Mouse (Mus musculus): ENCODE measurements around the gene Lrmda.

Lrmda gene

DNA sequence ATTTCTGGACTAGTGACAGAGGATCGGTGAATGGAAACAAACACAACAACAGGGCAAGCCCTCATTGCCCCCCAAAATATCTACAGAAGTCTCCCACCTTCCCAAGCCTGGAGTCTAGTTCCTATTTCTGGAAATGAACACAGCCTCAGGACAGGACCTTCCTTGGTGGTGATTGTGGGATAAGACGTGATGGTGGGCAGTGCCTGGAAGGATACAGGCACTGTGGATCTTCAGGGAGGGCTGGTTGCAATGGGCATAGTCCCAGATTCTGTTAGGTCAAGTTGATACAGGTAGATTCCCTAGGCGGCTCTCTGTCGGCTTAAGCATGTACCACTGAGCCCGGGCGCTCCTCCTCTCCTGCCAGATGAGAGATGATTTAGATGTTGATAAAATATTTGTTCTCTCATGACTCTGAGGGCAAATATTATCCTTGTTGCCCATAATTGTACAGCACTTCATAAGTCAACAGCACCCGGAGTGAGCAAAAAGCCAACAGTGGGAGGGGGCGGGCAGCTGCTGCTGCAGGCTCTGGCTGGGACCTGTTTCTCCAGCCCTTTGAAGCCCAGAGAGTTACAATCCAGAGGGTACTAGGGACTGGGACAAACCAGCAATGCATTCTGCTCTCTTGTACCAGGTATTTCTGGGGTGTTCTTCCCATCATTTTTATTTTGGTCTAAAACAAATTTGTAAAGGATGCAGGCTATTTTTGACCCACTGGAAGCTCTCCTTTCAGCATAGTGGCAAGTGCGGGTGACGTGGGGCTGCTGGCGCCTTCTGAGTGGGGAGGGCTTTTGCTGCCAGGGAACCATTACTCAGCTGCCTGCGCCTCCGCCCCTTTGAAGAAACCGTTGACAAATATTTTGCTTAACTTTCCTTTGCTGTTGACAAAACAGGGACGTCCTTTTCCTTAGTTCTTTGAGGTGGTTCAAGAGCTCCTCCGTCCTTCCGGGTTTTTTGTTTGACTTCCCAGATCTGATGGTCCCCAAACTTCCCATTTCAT lies 630.8 kb downstream of the Lrmda start:
- DNase-seq (ENCODE audit: low read depth, low spot score) = no peak

GRCm38 (mm10) chr14:22651131-22651952 lies 631.8 kb downstream of the Lrmda start:
- DNase-seq (ENCODE audit: low read depth, low spot score) = no peak

DNA sequence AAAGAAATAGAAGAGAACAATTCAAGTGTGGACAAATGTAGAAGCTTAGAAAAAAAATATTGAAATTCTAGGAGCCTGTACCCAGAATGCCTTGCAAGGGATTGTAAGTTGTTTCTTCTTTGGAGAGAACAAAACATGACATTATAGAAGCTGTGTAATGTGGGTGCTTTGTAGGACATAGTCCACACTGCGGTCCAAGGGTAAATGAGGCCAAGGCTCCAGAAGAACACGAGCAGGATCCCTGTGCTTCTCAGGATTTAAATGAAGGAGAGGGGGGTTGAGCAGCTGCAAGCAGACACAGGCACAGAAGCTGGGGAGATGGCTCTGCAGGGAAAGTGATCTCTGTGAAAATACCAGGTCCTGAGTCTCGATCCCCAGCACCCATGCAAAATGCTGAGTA lies 643.0 kb downstream of the Lrmda start:
- no peak for DNase-seq (ENCODE audit: low read depth, low spot score)

DNA sequence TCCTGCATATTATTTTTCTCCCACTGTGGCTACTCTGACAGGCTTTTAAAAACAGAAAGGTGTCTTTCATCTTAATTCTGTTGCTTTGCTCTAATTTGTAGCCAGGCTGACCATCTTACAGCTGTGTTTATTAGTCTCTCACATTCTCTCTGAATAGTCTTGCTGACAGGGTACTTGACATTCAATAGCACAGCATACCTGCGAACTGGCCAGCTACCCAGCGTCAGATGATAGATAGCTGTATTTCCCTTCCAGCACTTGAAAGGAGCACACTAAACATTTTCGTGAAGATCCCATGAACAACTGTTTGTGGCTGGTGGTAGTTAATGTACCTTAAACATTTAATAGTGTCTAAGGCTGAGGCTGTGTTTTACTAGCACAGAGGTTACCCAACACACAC lies 646.9 kb downstream of the Lrmda start:
- no peak for DNase-seq (ENCODE audit: low read depth, low spot score)

DNA sequence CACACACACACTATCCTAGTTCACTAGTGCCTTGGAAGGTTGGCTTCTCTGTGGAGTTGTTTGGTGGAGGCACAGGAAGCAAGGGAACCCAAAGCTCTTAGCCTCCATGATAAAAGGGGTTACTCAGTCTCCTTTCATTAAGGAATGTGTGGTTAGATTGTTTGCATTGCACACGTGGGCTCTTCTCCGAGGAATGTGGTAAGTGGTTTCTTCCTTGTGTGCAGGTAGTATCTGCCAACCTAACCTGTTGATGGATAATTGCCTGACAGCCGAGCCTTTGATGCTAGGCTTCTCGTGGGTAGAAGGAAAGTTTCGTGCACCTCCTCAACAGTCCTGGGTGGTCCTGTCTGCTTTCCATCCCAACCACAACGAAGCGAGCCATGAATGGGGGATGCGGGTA lies 648.8 kb downstream of the Lrmda start:
- no peak for DNase-seq (ENCODE audit: low read depth, low spot score)

- DNase-seq (ENCODE audit: low read depth, low spot score) = no peak
Observed at GRCm38 (mm10) chr14:22668711-22669110, 649.2 kb downstream of the Lrmda start.

- no peak for DNase-seq (ENCODE audit: low read depth, low spot score)
Observed at GRCm38 (mm10) chr14:22673581-22673980, 654.1 kb downstream of the Lrmda start.

DNA sequence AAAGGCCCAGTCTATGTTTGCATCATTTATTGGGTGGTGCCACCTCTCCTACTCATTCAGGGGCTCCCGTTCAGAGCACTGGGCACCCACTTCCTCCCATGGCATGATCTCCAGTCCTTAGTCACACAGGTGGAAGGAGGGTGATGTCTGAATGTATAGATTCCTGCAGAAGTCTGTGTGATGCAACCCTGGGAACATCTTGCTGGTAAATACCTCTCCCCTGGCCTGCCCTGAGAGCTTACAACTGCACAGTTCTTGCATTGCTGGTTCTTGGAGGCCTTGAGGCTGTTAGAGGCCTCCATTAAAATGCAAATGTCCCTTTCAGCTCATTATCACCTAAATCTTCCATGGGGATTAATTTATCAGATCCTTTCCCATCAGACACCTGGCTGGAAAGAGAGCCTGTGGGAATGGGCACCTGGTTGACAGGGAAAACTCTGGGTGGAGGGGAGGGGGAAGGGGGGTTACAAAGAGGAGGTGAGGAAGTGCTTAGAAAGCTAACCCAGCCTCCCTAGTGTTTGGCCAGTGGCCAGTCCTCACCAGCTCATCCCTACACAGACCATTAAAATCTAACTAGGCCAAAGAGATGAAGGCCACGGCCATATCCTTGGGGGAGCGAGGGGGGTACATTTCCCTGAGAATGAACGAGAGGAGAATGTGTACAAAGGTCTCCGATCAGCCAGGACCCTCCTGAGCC lies 659.6 kb downstream of the Lrmda start:
- DNase-seq (ENCODE audit: low read depth, low spot score) = no peak

GRCm38 (mm10) chr14:22679705-22680643 lies 660.5 kb downstream of the Lrmda start:
- DNase-seq (ENCODE audit: low read depth, low spot score) = no peak

- no peak for DNase-seq (ENCODE audit: low read depth, low spot score)
Observed at GRCm38 (mm10) chr14:22686886-22687285, 667.4 kb downstream of the Lrmda start.

- no peak for DNase-seq (ENCODE audit: low read depth, low spot score)
Observed at GRCm38 (mm10) chr14:22688399-22688798, 668.9 kb downstream of the Lrmda start.

DNA sequence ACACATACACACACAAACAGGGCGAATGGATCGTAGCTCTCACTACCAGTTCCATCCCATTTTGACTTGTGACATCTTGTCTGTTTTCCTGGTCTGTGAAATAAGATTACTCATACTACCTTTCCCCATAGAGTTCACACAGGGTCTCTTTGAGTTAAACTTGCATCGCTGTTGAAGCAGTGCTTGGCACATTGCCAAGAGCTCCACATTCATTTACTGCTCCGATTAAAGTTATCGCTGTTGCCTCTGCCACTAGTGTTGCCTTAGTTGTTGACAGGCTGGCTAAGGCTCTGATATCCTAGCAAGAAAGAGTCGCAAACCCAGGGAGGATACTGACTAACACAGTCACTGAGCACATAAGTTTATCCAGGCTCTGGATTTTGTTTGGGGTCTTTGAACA lies 675.9 kb downstream of the Lrmda start:
- no peak for DNase-seq (ENCODE audit: low read depth, low spot score)

- DNase-seq (ENCODE audit: low read depth, low spot score) = no peak
Observed at GRCm38 (mm10) chr14:22695931-22696365, 676.4 kb downstream of the Lrmda start.

DNA sequence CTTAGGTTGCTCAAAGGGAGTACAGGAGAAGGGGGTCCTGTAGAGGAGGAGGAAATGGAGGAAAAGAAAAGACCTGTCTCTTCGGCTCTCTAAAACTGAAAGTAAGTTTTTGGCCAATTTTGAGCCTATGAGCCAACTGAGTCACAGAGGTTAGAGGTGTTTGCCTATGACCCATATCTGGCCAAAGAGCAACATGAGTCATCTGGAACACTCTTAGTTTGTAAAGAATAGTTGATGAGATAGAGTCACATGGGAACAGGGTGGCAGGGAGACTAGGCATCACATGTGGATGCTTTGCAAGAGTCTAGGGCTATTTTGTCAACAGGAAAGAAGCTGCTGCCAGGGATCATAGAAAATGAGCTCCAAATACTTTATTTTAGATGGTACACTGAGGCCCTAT lies 680.7 kb downstream of the Lrmda start:
- no peak for DNase-seq (ENCODE audit: low read depth, low spot score)

GRCm38 (mm10) chr14:22700690-22701089 lies 681.2 kb downstream of the Lrmda start:
- DNase-seq (ENCODE audit: low read depth, low spot score) = no peak

DNA sequence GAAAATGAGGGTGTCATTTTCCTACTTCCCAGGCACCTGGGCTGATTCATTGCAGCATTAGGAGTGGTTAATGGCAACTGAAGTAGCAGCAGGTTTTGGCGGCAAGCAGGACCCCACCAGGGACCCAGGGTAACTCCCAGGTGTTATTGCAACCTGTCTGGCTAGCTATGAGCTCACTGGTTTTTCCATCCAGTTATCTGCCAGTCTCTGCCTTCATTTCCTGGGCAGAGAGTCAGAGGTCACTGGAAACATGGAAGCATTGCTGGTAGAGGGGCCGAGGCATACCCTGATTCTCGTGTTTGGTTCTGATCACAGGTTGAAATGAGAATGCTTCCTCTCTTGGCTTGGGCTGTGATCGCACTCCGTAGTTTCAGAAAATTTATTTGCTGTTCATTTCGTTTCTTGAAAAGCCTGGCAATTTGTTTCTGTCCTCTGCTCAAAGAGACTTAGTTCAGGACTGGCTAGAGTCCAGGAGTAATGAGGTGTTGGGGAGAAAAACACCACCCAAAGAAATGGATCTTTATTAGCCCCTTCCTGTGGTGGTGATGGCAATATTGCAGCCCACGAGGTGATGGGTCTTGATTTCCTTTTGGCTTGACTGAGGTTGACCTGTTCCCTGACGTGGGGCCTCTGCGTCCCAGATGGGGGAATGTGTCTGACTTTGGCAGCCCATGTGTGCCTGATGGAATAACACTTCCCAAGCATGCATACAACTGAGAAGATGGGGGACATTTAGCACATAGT lies 688.6 kb downstream of the Lrmda start:
- DNase-seq (ENCODE audit: low read depth, low spot score) = no peak

DNA sequence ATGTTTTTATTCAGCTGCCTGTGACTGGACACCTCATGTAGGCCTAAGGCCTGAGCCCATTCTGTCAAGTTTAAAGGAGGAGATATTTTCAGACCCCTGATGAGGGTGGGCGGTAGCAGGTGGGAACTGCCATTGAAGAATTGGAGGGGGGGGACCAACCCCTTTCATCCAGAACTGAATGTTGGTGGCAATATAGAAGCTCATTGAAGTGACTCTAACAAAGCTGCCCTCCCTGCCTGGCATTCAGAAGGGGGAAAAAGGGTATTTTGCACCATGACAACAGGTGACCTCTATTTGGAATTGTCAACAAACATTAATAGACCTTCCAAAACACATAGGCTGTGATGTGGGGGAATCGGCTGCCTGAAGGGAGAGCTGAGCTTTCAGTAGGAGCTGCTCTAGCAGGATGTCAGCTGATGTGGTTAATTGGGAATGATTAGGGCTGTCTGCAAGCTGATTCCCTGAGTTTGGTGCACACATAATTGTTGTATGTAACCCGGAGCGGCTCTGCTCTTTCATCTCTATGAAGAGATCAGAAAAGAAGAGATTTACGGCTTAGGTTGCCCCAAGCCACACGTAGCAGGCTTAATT lies 690.7 kb downstream of the Lrmda start:
- no peak for DNase-seq (ENCODE audit: low read depth, low spot score)

DNA sequence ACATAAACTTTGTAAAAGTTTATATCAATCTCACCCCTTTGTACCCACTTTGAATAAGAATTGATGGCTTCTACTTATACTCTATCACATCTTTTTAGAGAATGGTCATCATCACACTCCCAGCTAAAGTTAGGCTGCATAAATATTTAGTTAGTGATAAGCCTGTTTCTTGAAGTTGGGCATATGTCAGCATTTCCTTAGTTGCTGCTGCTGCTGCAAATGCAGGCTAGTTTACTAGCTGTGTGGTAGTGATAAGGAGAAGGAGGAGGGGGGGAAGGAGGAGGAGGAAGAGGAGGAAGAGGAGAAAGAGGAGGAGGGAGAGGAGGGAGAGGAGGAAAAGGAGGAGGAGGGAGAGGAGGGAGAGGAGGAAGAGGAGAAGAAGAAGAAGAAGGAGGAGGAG lies 692.9 kb downstream of the Lrmda start:
- no peak for DNase-seq (ENCODE audit: low read depth, low spot score)

GRCm38 (mm10) chr14:22715581-22716378 lies 696.3 kb downstream of the Lrmda start:
- no peak for DNase-seq (ENCODE audit: low read depth, low spot score)

Measured in A20 (cell line).